Mouse (Mus musculus) heart, embryonic 14.5 days (tissue): ENCODE results near the gene Gm21988. TPM values are rescaled to one million over a fixed set of nuclear protein-coding genes. Genes with fewer than 3 reads are reported as not detected.

Experiments used
- ATAC-seq: fragments of 200-750 bp; cut with Nextera tagmentation; 2 replicates; pipeline ENCODE4 v1.8.0; 2017; ENCODE audit warnings: low read depth, moderate TSS enrichment; ENCODE audit not compliant: insufficient number of reproducible peaks, insufficient read depth, low FRiP score
- H3K27ac ChIP-seq, 2 experiments: fragments of 200-500 bp in 1 of 2; fragments of 300-500 bp in 1 of 2; sonication (generic) in 1 of 2; replicated peaks in 1 of 2; 2 replicates each; pipeline ENCODE4 v1.5.1; 2012 to 2014; ENCODE audit warnings: low read depth in 2 of 2, low read length in 2 of 2, control low read depth in 1 of 2, mild to moderate bottlenecking in 1 of 2, mixed read lengths in 1 of 2; ENCODE audit not compliant: control insufficient read depth in 1 of 2, insufficient read depth in 1 of 2
- H3K27me3 ChIP-seq: fragments of 300-500 bp; sonication (generic); 2 replicates; pipeline ENCODE4 v1.6.1; 2014; ENCODE audit warnings: mild to moderate bottlenecking, low read length, control low read depth; ENCODE audit not compliant: control insufficient read depth, insufficient read depth
- H3K36me3 ChIP-seq: fragments of 300-500 bp; sonication (generic); 2 replicates; pipeline ENCODE4 v1.6.1; 2014; ENCODE audit warnings: mild to moderate bottlenecking, control low read depth, low read length, mixed read lengths; ENCODE audit not compliant: control insufficient read depth, insufficient read depth
- H3K4me1 ChIP-seq, 2 experiments: fragments of 200-500 bp in 1 of 2; fragments of 300-500 bp in 1 of 2; sonication (generic) in 1 of 2; 2 replicates each; pipeline ENCODE4 v1.6.1; 2012 to 2014; ENCODE audit warnings: low read length in 2 of 2, control low read depth in 1 of 2, mixed read lengths in 1 of 2; ENCODE audit not compliant: control insufficient read depth in 2 of 2, insufficient read depth in 2 of 2
- H3K4me2 ChIP-seq: fragments of 300-500 bp; sonication (generic); 2 replicates; pipeline ENCODE4 v1.6.1; 2014; ENCODE audit warnings: mild to moderate bottlenecking, low read length
- H3K4me3 ChIP-seq, 2 experiments: fragments of 200-500 bp in 1 of 2; fragments of 300-500 bp in 1 of 2; sonication (generic) in 1 of 2; 2 replicates each; pipeline ENCODE4 v1.5.1; 2012 to 2014; ENCODE audit warnings: low read length in 2 of 2, mild to moderate bottlenecking in 2 of 2, control low read depth in 1 of 2, low read depth in 1 of 2, moderate library complexity in 1 of 2; ENCODE audit not compliant: control insufficient read depth in 1 of 2, insufficient read depth in 1 of 2
- H3K9ac ChIP-seq: fragments of 300-500 bp; sonication (generic); 2 replicates; pipeline ENCODE4 v1.6.1; 2014; ENCODE audit warnings: mild to moderate bottlenecking, low read length
- H3K9me3 ChIP-seq: fragments of 300-500 bp; sonication (generic); 2 replicates; pipeline ENCODE4 v1.6.1; 2016; ENCODE audit warnings: low read length, control low read depth; ENCODE audit not compliant: control insufficient read depth
- WGBS: fragments of 180-500 bp; shearing (Covaris S2); extraction: QIAGEN DNeasy Blood & Tissue Kit; methylation state at CpG from one replicate; pipeline ENCODE4 v1.1.7; 2014; 5-methylcytosine and 5-hydroxymethylcytosine counted together
- polyA plus RNA-seq: library from polyadenylated mRNA; unstranded; fragments of >200 nt; fragmentation: Nextera tagmentation; extraction: Ambion mirVana; gene quantifications from 2 replicates; pipeline ENCODE4 v1.2.1, GENCODE M21; 2014

Gene Gm21988
- polyA plus RNA-seq, 1 experiment from 2014 or later = 12.2 TPM

DNA sequence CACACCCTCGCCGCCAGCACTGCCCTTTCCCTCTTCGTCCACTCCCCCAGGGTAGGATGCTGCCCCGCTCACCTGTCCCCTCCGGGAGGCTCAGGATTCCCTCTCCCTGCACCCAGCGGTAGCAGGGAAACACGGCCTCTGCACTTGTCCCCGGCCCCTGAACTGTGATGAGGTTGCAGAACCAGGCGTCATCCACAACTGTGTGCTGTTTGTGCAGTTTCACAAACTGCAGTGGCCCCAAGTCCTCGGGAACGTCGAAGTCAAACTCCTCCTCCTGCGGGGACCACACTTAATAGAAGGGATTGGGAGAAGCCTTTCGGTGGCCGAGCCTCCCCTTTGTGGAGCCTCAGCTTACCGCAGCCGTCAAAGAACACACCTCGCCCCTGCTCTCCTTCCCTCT, 14.7 kb upstream of the Gm21988 start:
- Histone ChIP-seq H3K9ac (peak overlapping the region; percentile 67; the same call in 1 of the 2 replicates), H3K27me3 (peaks cover 43% of the 10 kb centered on the region)
- 7% methylated on average over 18 of the region's 18 CpGs for WGBS

DNA sequence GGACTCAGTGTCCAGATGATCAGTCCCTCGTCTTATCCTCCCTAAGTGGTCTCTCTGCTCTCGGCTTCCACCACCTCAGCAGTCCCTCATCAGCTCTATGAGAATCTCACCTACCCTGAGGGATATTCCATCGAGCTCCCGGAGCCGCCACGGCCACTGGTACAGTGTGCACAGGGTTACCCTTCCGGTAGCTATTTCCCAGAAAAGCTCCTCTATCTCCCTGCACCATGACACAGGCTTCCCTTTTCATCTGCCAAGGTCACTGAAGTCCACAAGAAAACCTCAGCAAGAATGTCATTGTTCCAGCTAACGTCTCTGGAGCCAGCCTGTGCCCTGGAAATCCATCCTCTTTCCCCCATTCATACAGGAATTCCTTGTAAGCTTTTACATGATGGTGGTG, 12.2 kb upstream of the Gm21988 start:
- no peaks in the 10 kb centered on the region for H3K36me3 ChIP-seq
- peaks cover 43% of the 10 kb centered on the region for H3K27me3 ChIP-seq
- no peak for ATAC-seq
- peaks cover 5 to 8% of the 10 kb centered on the region in 2 experiments; a peak in 3 of 4 replicates for H3K4me1 ChIP-seq
- H3K9me3 ChIP-seq = 0 out of 2 replicates have a peak, but pooled peaks cover 2% of the 10 kb centered on the region
- H3K4me2 ChIP-seq = no peak overlapping the region
- H3K9ac ChIP-seq = no peak overlapping the region
- H3K4me3 ChIP-seq = no peak overlapping the region
- H3K27ac ChIP-seq = no peak overlapping the region
- 54% methylated on average over 8 of the region's 8 CpGs for WGBS

More for the DNA sequence above, 14.7 kb upstream of the Gm21988 start:
- no peak for ATAC-seq
- Histone ChIP-seq H3K27ac (no peak overlapping the region), H3K4me1 (peaks cover 5 to 8% of the 10 kb centered on the region in 2 experiments; a peak in 3 of 4 replicates), H3K9me3 (0 out of 2 replicates have a peak, but pooled peaks cover 2% of the 10 kb centered on the region), H3K4me2 (peak overlapping the region; percentile 73), H3K36me3 (no peaks in the 10 kb centered on the region), H3K4me3 (peak overlapping the region; percentile 29 to 43)

GRCm38 (mm10) chr11:70250150-70250549, 10.5 kb upstream of the Gm21988 start:
- no peak for ATAC-seq
- H3K4me1 ChIP-seq = peaks cover 5 to 8% of the 10 kb centered on the region in 2 experiments; a peak in 3 of 4 replicates
- no peak overlapping the region for H3K9ac ChIP-seq
- H3K4me2 ChIP-seq = no peak overlapping the region
- H3K36me3 ChIP-seq = no peaks in the 10 kb centered on the region
- H3K27ac ChIP-seq = no peak overlapping the region
- H3K9me3 ChIP-seq = no peaks in the 10 kb centered on the region
- H3K27me3 ChIP-seq = peaks cover 45% of the 10 kb centered on the region
- H3K4me3 ChIP-seq = no peak overlapping the region
- 53% methylated on average over 11 of the region's 11 CpGs for WGBS

- no peak overlapping the region for H3K9ac ChIP-seq
- 46% methylated on average over 9 of the region's 9 CpGs for WGBS
- ATAC-seq = peak; percentile 15; the same call in 1 of the 2 replicates
Measured at GRCm38 (mm10) chr11:70247136-70247845, 7.7 kb upstream of the Gm21988 start.

DNA sequence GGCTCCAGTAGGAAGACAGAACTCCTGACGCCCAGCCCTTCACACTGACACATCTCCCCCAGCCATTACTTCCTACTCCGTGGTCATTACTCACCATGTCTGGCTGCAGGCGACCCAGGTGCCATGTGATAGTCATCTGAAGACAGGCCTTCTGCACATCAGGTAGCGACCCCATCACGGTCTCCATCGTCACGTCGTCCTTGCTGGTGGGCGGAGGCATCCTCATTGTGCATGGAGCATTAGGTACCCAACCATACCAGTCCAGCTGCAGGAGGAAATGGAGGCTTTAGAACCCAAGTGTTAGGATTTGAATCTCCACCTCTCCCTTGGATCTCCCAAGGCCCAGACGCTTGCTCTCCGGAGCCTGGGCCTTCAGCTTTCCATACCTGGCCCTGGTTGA, 3.0 kb upstream of the Gm21988 start:
- ATAC-seq = no peak
- H3K4me1 ChIP-seq = peaks cover 5 to 12% of the 10 kb centered on the region in 2 experiments
- H3K9ac ChIP-seq = no peak overlapping the region
- no peak overlapping the region for H3K27ac ChIP-seq
- 65% methylated on average over 11 of the region's 11 CpGs for WGBS
- no peaks in the 10 kb centered on the region for H3K9me3 ChIP-seq
- H3K4me3 ChIP-seq = no peak overlapping the region
- H3K4me2 ChIP-seq = no peak overlapping the region
- H3K36me3 ChIP-seq = no peaks in the 10 kb centered on the region
- peaks cover 7% of the 10 kb centered on the region; the same call in 1 of the 2 replicates for H3K27me3 ChIP-seq

More at GRCm38 (mm10) chr11:70247136-70247845, 7.7 kb upstream of the Gm21988 start:
- Histone ChIP-seq H3K27ac (no peak overlapping the region), H3K36me3 (no peaks in the 10 kb centered on the region), H3K27me3 (peaks cover 18% of the 10 kb centered on the region), H3K4me1 (peaks cover 0 to 2% of the 10 kb centered on the region in 2 experiments; a peak in 1 of 4 replicates), H3K4me2 (no peak overlapping the region), H3K4me3 (no peak overlapping the region), H3K9me3 (no peaks in the 10 kb centered on the region)

- WGBS = 12% methylated on average over 23 of the region's 23 CpGs
Measured at GRCm38 (mm10) chr11:70238591-70239440, 814 bp downstream of the Gm21988 start.

GRCm38 (mm10) chr11:70237457-70238167, 2.0 kb downstream of the Gm21988 start, which contains the start of gene 0610010K14Rik:
0610010K14Rik (minus strand) TSS chr11:70237914.
- ATAC-seq = peak; percentile 91
- Histone ChIP-seq H3K9ac (peak within 1 kb of the TSS; percentile 87), H3K27ac (peak within 1 kb of the TSS; percentile 82 to 89), H3K36me3 (peaks cover 14% of the 10 kb centered on the region), H3K4me1 (peaks cover 8 to 29% of the 10 kb centered on the region in 2 experiments), H3K27me3 (no peaks in the 10 kb centered on the region), H3K4me2 (peak within 1 kb of the TSS; percentile 86), H3K9me3 (no peaks in the 10 kb centered on the region), H3K4me3 (peak within 1 kb of the TSS; percentile 63 to 88)
- WGBS = under 1% methylated on average over 68 of the region's 70 CpGs

More at GRCm38 (mm10) chr11:70238591-70239440, 814 bp downstream of the Gm21988 start:
- no peaks in the 10 kb centered on the region for H3K27me3 ChIP-seq
- ATAC-seq = no peak
- peak overlapping the region; percentile 87 for H3K9ac ChIP-seq
- H3K4me1 ChIP-seq = peaks cover 8 to 21% of the 10 kb centered on the region in 2 experiments
- H3K36me3 ChIP-seq = peaks cover 14% of the 10 kb centered on the region
- H3K27ac ChIP-seq = peak overlapping the region; percentile 82 to 89
- H3K9me3 ChIP-seq = no peaks in the 10 kb centered on the region
- peak overlapping the region; percentile 63 to 88 for H3K4me3 ChIP-seq
- peak overlapping the region; percentile 86 for H3K4me2 ChIP-seq
